Mouse (Mus musculus): Measurements from ENCODE around the gene Smim22. TPM values are rescaled to one million over a fixed set of nuclear protein-coding genes. Genes with fewer than 3 reads are reported as not detected.
A peak's percentile ranks its signal among the peaks of the same experiment; 100 is the strongest.

Gene Smim22
- polyA plus RNA-seq, 1 experiment from 2014 or later: 2.0 TPM

GRCm38 (mm10) chr16:5049774-5050234 is 42.7 kb downstream of the Smim22 start, which contains the start of the genes Glyr1 and Ubn1:
TSS of gene Glyr1 (minus strand) at chr16:5049863.
TSS of gene Ubn1 (plus strand) at chr16:5050057.
- H3K4me2 ChIP-seq (ENCODE audit: low read depth, low read length, severe bottlenecking): peak within 1 kb of the TSS; percentile 90
- peak within 1 kb of the TSS; percentile 93 for H3K9ac ChIP-seq (ENCODE audit: low read length)
- ATAC-seq (replicated peaks; ENCODE audit: low FRiP score) (peak; percentile 100), DNase-seq (ENCODE audit: low spot score) (peak; percentile 100)
- peak within 1 kb of the TSS; percentile 98 for H3K4me3 ChIP-seq (ENCODE audit: low read depth, low read length)
- H3K9me3 ChIP-seq (ENCODE audit: control insufficient read depth, low read length): no peaks in the 10 kb centered on the region
- peak within 1 kb of the TSS; percentile 90 for H3K27ac ChIP-seq (ENCODE audit: low read depth, low read length)
- no peaks in the 10 kb centered on the region for H3K27me3 ChIP-seq (ENCODE audit: control insufficient read depth, insufficient read depth, low read length)
- peaks cover 9% of the 10 kb centered on the region; the same call in 1 of the 2 replicates for H3K36me3 ChIP-seq (ENCODE audit: control insufficient read depth, insufficient read depth, low read length)
- H3K4me1 ChIP-seq (replicated peaks; ENCODE audit: control insufficient read depth, insufficient read depth, low read length): 0 out of 2 replicates have a peak, but pooled peaks cover 2% of the 10 kb centered on the region
- 0% methylated on average over 47 of the region's 56 CpGs for WGBS

- Histone ChIP-seq H3K4me1 (replicated peaks; ENCODE audit: control insufficient read depth, insufficient read depth, low read length) (0 out of 2 replicates have a peak, but pooled peaks cover 2% of the 10 kb centered on the region), H3K4me2 (ENCODE audit: low read depth, low read length, severe bottlenecking) (peak overlapping the region; percentile 90), H3K36me3 (ENCODE audit: control insufficient read depth, insufficient read depth, low read length) (peaks cover 10% of the 10 kb centered on the region; the same call in 1 of the 2 replicates), H3K27ac (ENCODE audit: low read depth, low read length) (peak overlapping the region; percentile 90), H3K9me3 (ENCODE audit: control insufficient read depth, low read length) (no peaks in the 10 kb centered on the region), H3K4me3 (ENCODE audit: low read depth, low read length) (peak overlapping the region; percentile 98), H3K27me3 (ENCODE audit: control insufficient read depth, insufficient read depth, low read length) (no peaks in the 10 kb centered on the region), H3K9ac (ENCODE audit: low read length) (peak overlapping the region; percentile 85)
- DNase-seq (ENCODE audit: low spot score): peak; percentile 84
- ATAC-seq (replicated peaks; ENCODE audit: low FRiP score): peak; percentile 80
- WGBS: under 1% methylated on average over 77 of the region's 78 CpGs
These were observed 43.4 kb downstream of the Smim22 start for GRCm38 (mm10) chr16:5050251-5051110.

Other genes with a start within 250 kb of the Smim22 start
- gene Cdip1, start 217.0 kb upstream of the Smim22 start, polyA plus RNA-seq (2014; fragmentation: Nextera tagmentation; extraction: Ambion mirVana): 107 and 109 TPM in 2 replicates
- gene 4930562C15Rik, start 171.9 kb upstream of the Smim22 start, polyA plus RNA-seq (2014; fragmentation: Nextera tagmentation; extraction: Ambion mirVana): 0.36 TPM in 1 of 2 replicates, not detected in the other
- gene Ubald1, start 127.0 kb upstream of the Smim22 start, polyA plus RNA-seq (2014; fragmentation: Nextera tagmentation; extraction: Ambion mirVana): 23.9 TPM in 2 replicates
- 69.9 and 77.2 TPM in 2 replicates for gene Mgrn1, start 121.0 kb upstream of the Smim22 start, polyA plus RNA-seq (2014; fragmentation: Nextera tagmentation; extraction: Ambion mirVana)
- 120 and 137 TPM in 2 replicates for gene Nudt16l1, start 68.5 kb upstream of the Smim22 start, polyA plus RNA-seq (2014; fragmentation: Nextera tagmentation; extraction: Ambion mirVana)
- 50.4 and 52.4 TPM in 2 replicates for gene Anks3, start 43.1 kb upstream of the Smim22 start, polyA plus RNA-seq (2014; fragmentation: Nextera tagmentation; extraction: Ambion mirVana)
- not detected in 2 replicates for gene Sept12, start 9.4 kb upstream of the Smim22 start, polyA plus RNA-seq (2014; fragmentation: Nextera tagmentation; extraction: Ambion mirVana)
- 74.1 and 81.6 TPM in 2 replicates for gene Rogdi, start 6.3 kb downstream of the Smim22 start, polyA plus RNA-seq (2014; fragmentation: Nextera tagmentation; extraction: Ambion mirVana)
- gene Glyr1, start 42.6 kb downstream of the Smim22 start, polyA plus RNA-seq (2014; fragmentation: Nextera tagmentation; extraction: Ambion mirVana): 174 and 184 TPM in 2 replicates
- 25.2 and 25.4 TPM in 2 replicates for gene Ubn1, start 42.8 kb downstream of the Smim22 start, polyA plus RNA-seq (2014; fragmentation: Nextera tagmentation; extraction: Ambion mirVana)
- 1.3 and 1.5 TPM in 2 replicates for gene Ppl, start 125.1 kb downstream of the Smim22 start, polyA plus RNA-seq (2014; fragmentation: Nextera tagmentation; extraction: Ambion mirVana)
- 0.11 and 0.16 TPM in 2 replicates for gene Sec14l5, start 139.8 kb downstream of the Smim22 start, polyA plus RNA-seq (2014; fragmentation: Nextera tagmentation; extraction: Ambion mirVana)
- 10.7 and 12.5 TPM in 2 replicates for gene Nagpa, start 196.7 kb downstream of the Smim22 start, polyA plus RNA-seq (2014; fragmentation: Nextera tagmentation; extraction: Ambion mirVana)
- gene AU021092, start 215.0 kb downstream of the Smim22 start, polyA plus RNA-seq (2014; fragmentation: Nextera tagmentation; extraction: Ambion mirVana): 4.4 and 4.5 TPM in 2 replicates
- gene Alg1, start 226.3 kb downstream of the Smim22 start, polyA plus RNA-seq (2014; fragmentation: Nextera tagmentation; extraction: Ambion mirVana): 22.1 and 23.7 TPM in 2 replicates
- 15.9 and 16.1 TPM in 2 replicates for gene Eef2kmt, start 248.7 kb downstream of the Smim22 start, polyA plus RNA-seq (2014; fragmentation: Nextera tagmentation; extraction: Ambion mirVana)